Mouse (Mus musculus) neural tube, embryonic 11.5 days (tissue): ENCODE measurements around the gene Gm2056. TPM values are rescaled to one million over a fixed set of nuclear protein-coding genes. Genes with fewer than 3 reads are reported as not detected.

Experiments
- polyA plus RNA-seq: library from polyadenylated mRNA; unstranded; fragments of >200 nt; fragmentation: Nextera tagmentation; extraction: Ambion mirVana; gene quantifications from 2 replicates; pipeline ENCODE4 v1.2.1, GENCODE M21; 2014

Gene Gm2056
- polyA plus RNA-seq, 1 experiment from 2014 or later, result not detected

Other genes starting within 250 kb of the Gm2056 start
- gene Gm21936, start 231.5 kb upstream of the Gm2056 start, polyA plus RNA-seq, result not detected in 2 replicates
- gene BB287469, start 210.4 kb upstream of the Gm2056 start, polyA plus RNA-seq, result not detected in 2 replicates
- gene Gm2001, start 184.7 kb upstream of the Gm2056 start, polyA plus RNA-seq, result not detected in 2 replicates
- gene Gm2016, start 152.9 kb upstream of the Gm2056 start, polyA plus RNA-seq, result not detected in 2 replicates
- not detected in 2 replicates for gene Gm2022, start 131.6 kb upstream of the Gm2056 start, polyA plus RNA-seq
- not detected in 2 replicates for gene Gm2035, start 107.1 kb upstream of the Gm2056 start, polyA plus RNA-seq
- gene Gm2042, start 72.9 kb upstream of the Gm2056 start, polyA plus RNA-seq, result not detected in 2 replicates
- not detected in 2 replicates for gene Gm2075, start 15.2 kb upstream of the Gm2056 start, polyA plus RNA-seq
- gene Gm6803, start 8.2 kb upstream of the Gm2056 start, polyA plus RNA-seq, result not detected in 2 replicates
- not detected in 2 replicates for gene Gm16368, start 56.7 kb downstream of the Gm2056 start, polyA plus RNA-seq
- not detected in 2 replicates for gene Gm10436, start 155.1 kb downstream of the Gm2056 start, polyA plus RNA-seq
- gene Gm8332, start 223.1 kb downstream of the Gm2056 start, polyA plus RNA-seq, result not detected in 2 replicates
- gene Gm5662, start 247.5 kb downstream of the Gm2056 start, polyA plus RNA-seq, result not detected in 2 replicates